Mouse (Mus musculus) frontal cortex, adult 2 months (tissue): ENCODE results near the gene Hira. TPM values are rescaled to one million over a fixed set of nuclear protein-coding genes. Genes with fewer than 3 reads are reported as not detected.
"Not testable (repeated sequence)": the region's sequence is repeated elsewhere in the genome, so short reads cannot be mapped to it uniquely, and the experiment has no call there.

Source experiments
- DNase-seq, 2 experiments: peaks; one replicate each; pipeline ENCODE4 v3.0.0; 2022; ENCODE audit warnings: low spot score in 1 of 2; ENCODE audit errors: extremely low spot score in 1 of 2
- polyA plus RNA-seq: library from polyadenylated mRNA; depleted of rRNA; stranded (reverse); fragments of >200 nt; gene quantifications from 2 replicates; pipeline ENCODE4 v1.2.3, GENCODE M21; 2012

The Hira gene
- polyA plus RNA-seq, 1 experiment = 70.1 TPM

DNA sequence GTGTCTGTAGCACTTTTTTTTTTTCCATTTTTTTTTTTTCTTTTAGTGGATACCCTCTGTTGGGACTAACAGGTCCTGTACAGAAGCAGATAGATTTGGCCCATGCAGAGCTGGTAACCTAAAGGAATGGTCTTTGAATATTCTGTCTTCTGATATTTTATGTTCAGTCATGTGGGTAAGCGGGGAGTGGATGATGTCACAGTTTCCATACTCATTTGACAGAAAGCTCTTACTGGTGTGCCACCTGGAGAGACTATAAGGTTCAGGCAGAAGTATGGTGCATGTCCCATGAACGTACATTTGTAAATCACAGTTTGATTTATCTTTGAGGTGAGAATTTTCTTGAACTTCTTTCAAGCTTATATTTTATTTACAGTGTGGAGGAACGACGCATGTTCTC is 39.2 kb downstream of the Hira start:
- DNase-seq = no peak

DNA sequence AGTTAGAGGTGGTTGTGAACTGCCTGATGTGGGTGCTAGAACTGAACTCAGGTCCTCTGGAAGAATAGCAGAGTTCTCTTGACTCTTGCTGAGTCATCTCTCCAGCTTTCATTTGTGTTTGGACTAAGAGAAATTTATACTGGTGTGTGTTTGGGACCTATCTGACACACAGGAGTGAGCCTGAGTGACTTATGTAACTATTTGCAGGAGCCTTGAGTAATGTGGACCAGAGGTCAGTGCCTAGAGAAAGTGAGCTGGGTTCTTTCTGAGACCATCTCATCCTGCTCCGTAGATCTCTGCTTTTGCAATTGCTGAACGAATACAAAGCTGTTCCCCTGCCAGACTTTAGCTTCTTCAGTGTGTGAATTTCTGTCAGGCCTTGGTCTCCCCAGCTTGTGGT is 44.9 kb downstream of the Hira start:
- DNase-seq = no peak

DNA sequence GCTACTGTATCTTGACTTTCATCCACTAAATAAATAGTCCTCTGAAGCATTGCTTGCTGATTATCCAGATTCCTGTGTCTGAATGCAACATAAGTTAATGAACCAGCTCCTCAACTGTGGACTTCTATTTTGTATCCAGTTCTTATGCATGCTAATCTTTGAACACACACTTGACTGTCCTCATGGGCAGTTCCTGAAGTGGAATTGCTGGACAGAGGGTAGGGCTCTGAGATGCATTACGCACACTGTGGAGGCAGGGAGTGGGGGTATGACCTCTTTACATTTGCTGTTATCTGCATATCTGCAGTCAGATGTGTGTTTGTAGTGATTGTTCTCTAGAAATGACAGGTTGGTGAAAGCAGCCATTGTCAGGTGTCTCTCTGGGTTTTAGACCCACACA is 51.1 kb downstream of the Hira start:
- no peak for DNase-seq

DNA sequence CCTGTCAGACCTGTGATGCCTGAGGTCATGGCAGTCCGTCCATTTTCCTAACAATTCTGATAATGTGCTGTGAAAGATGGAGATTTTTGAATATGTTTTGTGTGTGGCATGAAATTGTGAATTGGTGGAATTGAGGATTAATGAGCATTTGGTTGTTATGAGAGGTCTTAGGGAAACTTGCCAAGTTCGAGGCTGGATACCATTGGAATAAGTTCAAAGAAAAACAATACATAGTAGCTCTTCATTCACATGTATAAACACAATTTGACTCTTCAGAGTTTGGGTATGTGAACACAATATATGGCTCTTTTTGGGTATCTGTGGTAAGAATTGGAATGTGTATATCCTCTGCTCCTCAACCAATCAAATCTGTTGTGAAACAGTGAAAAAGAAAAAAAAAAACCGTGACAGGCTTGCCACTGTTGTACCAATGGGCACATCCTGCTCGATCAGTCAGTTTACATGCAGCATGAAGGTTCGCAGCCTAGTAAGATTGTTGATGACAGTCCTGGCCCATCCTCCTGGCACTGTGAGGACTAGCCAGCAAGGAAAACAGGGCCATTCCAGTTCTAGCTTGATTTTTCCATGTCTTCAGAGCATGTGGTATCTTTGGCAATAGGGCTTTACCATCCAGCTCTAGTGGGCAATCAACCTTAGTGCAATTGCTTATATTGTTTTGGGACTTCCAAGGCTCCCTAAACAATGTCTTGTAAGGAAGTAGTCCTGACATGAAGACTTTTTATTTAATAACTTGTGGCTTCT is 61.7 kb downstream of the Hira start:
- DNase-seq = no peak

DNA sequence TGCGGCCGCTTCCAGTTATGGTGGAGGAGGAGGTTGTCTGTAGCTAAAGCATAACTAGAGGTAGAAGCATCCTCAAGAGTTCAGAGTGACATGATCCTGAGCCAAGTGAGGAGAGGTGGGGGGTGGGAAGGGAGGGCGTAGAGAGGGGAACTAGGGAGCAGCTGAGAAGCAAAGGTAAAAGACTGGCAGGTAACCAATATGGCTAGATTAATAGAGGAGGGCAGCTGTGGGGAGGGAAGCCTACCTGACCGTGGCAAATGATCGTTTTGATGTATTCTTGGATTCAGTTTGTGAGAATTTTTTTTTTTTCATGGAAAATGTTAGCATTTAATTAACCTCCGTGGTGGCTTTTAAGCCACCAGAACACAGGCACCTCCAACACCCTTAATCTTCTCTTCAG is 67.1 kb downstream of the Hira start:
- no peak for DNase-seq

DNA sequence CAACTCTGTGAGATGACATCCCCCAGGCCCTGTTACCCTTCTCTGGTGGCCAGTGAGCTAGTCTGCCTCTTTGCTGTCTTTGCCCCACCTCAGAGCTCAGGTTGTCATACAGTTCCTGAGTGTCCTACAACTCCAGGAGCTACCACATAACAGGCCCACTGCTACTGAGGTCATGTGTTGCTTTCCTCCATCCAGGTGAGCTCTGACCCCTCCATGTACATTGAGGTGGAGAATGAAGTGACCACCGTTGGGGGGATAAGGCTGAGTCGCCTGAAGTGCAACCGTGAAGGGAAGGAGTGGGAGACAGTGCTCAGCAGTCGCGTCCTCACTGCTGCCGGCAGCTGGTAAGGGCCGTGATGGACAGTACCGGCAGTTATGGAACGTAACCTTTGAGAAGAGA is 72.1 kb downstream of the Hira start:
- no peak for DNase-seq

DNA sequence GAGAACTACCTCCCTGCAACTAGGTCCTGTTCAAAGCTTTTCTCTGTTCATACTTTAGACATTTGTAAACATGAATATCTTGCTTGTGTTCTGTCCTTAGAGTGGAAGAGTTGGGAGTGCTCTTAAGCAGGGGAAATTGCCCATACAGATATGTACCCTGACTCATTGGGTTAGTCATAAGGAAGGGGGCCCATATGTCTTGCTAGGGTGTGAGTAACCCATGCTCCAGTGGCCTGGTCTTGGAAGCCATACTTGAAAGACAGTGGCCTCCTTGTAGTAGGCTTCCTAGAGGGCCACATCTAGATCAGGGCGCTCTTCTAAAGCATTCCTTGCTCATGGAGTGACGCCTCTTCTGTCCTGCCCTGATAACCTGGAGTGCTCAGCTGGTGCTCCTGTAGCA is 73.5 kb downstream of the Hira start:
- no peak for DNase-seq

DNA sequence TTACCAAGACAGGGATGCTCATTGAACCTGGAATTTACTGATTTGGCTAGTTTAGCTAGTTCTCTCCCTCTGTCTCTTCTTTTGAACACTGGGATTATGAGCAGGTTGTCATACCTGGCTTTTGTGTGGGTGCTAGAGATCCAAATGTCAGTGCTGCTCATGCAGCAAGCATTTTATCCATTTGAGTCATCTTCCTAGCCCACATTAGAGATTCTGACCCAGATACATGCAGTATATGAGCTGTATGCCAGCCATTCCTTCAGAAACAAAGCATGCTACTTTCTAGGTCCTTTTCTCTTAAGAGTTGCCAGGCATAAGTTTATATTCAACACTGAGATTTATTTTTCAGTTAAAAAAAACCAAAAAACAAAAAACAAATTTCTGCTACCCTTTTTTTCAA is 76.0 kb downstream of the Hira start:
- DNase-seq = peak in 1 of 2 experiments; percentile 9

DNA sequence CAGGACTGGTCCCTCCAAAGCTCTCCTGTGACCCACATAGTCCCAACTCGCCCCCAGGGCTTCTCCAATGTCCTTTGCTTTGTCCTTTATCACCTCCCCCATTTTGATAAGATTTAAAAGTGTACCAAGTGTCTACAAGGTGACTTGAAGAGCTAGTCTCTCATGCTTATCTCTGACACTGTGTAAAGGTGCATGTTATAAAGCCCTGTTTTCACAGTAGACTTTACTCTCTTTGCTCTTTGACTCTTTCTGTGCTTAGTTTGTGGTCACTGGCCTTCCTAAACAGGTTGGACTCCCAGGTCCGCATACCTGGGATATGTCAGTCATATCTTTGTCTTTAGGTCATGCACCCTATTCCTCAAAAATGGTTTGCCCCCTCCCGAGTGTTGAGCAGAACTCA is 78.2 kb downstream of the Hira start:
- DNase-seq = no peak

DNA sequence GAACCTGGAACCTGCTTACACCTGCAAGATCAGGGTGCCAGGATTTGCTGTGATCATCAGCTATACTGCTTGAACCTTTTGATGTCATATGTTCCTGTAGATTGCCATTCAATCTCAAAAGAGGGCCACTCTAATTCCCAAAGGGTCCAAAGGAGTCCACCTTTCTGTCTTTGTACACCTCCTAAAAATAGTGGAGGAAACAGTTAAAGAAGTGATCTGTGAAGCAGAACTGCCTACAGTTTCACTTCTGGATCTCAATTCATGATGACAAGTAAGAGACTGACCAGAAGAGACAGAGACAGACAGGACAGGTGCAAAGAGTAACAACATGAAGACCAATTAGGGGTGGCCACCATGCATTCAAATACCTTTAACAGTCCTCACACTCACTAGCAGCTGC is 86.6 kb downstream of the Hira start:
- no peak for DNase-seq

DNA sequence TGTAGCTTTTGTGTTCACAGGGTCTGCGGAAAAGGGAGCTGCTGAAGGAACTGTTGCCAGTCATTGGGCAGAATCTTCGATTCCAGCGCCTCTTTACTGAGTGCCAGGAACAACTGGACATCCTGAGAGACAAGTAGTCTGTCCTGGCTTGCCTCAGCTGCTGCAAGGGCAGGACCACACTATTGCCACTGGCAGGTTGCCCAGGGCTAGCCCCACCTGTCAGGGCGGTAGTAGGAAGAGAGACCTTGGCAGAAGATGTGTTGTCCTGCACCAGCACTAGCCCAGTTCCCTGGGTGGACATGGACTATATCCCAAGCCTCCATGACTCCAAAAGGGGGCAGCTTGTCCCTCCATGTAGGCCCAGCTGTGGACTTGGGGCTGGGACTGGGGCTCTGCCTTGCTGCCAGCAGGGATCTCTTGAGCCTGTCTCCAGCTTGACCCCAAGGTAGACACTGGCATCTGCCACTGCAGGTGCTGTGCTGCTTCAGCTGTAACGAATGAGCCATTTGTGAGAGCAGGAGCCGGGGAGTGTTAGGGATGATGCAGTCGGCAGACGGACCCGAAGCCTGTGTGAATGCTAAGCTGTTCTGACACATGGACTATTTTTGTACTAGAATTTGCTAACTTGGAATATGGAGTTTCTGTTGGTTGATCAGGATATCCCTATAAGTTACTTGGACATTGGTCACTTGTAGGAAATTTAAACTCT is 92.7 kb downstream of the Hira start:
- DNase-seq = peak in 1 of 2 experiments; percentile 10

DNA sequence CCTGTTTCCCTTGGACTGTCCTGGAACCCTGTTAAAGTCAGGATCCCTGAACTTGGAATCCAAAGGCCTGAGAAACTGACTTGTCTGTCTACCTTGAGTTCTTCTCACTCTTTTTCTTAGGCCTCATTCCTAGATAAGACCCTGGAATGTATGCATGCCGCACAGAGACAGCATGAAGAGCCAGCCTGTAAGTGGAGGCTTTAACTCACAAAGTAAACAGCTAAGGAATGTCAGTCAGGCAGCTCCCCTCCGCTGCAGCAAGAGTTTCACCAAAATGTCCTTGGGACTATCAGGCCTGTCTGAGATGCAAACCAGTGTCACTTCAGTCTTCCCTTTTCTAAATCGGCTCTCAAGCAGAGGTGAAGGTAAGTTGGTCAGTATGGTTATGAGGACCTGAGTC is 94.0 kb downstream of the Hira start:
- DNase-seq = no peak

DNA sequence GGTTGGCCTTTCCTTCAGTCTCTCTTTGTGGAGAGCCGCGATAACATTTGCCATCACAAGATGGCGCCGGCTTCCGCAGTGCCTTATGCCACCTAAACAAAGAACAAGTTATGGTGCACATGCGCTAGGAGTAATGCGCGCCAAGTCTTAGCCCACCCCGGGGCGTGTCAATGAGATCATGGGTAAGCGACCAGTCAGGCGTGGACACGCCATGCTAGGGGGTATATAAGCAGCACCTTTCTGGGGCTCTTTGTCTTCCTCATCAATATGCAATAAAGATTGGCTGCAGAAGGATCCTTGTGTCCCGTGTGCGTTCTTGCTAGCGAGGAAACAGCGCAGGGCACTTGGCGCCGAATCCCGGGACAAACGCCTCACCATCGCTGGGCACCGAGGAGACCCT is 98.8 kb downstream of the Hira start:
- DNase-seq = not testable (repeated sequence)

DNA sequence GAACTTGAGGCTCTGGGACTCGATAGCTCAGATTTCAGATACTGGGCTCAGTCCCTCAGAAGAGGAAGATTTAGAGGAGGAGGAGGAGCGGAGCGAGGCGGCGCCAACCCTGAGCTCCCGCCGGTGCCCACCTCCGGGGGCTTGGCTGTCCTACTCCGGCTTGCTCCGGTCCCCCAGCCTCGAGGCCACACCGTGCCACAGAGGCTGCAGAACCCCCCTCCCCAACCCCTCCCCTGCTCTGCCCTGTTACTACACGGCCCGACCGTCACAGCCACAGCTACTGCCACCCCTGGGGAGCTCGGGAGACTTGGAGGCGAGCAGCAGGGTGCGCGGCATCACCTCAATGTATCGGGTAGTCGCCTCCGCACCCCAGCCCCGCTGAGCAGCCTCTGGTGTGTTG is 99.5 kb downstream of the Hira start:
- DNase-seq = no peak

DNA sequence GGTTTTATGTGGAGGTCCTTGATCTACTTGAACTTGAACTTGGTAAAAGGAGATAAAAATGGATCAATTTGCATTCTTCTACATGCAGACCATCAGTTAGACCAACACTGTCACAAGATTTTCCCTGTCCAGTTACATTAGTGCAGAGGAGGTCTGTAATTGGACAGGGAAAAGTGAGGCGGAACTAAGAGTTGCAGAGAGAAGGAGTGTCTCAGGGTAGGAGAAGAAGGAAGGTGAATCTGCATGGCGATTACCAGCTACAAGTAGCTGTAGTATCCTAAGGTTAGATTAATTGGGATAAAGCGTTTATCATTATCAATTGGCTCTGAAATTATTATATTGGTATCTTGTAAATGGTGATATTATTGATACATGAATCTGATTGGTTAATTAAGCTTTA is 109.5 kb downstream of the Hira start:
- no peak for DNase-seq

DNA sequence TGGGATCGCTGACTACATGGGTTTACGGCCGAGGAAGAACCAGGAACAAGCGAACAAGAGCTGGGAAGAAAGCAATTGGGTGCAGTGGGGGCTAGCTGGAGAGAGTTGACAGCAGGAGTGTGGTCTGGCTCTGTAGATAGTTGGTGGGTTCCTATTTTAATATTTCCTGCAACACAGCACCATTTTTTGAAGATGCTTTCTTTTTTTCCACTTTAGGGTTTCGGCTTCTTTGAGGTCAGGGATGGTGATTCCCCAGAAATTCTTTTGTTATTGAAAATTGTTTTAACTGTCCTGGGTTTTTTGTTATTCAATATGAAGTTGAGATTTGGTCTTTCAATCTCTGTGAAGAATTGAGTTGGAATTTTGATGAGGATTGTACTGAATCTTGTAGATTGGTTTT is 110.0 kb downstream of the Hira start:
- no peak for DNase-seq

DNA sequence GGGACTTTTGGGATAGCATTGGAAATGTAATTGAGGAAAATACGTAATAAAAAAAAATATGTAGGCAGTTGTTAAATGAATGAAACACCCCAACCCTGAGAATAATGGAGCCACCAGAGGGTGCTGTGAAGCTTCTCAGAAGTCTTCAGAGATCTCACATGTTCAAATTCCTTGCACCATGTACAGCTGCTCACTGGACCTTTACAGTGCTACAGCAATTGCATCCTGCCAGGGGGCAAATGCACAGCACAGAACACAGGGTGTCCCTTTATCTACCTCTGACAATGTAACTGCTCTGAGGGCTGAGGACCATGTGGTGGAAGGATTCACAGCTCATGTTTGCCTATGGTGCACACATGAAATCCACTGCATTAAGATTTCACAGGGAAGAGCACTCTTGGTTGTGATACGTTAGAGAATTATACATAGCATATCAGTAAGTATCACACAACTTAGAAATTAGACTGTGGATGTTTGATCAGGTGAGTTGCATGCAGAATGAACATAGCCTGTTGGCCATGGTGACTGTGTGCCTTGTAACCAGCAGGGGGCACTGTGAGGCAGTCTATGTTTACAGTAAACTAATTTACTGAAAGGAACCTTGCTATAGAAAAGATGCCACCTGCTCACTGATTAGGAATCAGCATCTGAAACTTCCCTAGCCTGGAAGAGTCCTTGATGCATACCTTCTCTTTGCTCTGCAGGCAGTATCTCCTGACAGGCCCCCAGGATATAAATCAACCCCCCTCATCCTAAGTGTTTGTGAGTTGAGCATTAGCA is 126.0 kb downstream of the Hira start:
- not testable (repeated sequence) for DNase-seq

DNA sequence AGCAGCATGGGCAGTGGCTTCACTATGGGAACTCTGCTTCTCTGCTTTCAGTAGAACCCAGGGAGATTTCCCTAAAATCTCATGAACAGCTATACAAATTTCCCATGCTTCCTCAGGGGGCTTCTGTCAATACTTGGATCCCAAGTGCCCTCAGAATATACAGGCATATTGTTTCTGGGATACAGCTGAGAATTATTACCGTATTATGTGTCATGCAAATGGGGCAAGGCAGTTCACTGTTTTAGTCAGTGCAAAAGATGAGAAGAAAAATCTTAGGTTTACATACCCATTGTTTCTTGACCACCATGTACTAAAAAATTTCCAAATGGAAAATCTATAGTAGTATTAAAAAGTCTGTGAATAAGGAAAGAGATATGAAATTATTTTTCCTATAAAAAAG is 126.9 kb downstream of the Hira start:
- no peak for DNase-seq

DNA sequence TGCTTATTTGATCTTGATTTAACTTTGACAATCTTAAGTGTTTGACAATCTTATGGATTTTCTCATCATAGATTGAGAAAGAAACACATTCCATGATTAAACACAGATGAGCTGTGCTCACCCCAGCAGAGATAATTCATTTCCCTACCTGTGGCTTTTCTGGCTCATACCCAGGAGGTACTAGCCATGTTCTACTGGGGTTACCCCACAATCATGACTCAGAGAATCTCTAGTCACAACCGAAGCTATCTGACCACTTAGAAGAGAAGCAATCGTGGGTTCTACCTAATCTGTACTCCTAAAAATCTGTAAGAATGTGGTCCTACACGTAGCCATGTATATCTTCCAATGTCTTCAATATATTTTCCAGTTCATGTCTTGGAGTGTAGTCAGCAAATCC is 128.5 kb downstream of the Hira start:
- DNase-seq = no peak

DNA sequence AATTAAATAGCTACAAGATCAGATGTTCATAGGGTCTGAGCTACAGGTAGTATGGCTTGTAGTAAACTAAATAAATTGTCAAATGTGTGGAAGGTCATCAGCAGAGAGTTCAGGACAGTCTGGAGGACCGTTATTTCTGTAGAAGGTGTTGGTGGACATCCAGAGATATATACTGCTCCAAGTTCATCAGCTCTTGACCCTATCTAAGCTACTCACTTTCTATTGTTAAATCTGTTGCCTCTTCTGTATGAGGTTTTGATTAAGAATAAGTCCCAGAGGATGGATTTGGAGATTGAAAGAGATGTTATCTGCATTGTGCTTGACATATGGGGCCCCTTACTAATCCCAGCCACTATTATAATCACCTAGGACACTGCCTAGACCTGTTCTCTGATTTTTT is 129.9 kb downstream of the Hira start:
- DNase-seq = no peak

DNA sequence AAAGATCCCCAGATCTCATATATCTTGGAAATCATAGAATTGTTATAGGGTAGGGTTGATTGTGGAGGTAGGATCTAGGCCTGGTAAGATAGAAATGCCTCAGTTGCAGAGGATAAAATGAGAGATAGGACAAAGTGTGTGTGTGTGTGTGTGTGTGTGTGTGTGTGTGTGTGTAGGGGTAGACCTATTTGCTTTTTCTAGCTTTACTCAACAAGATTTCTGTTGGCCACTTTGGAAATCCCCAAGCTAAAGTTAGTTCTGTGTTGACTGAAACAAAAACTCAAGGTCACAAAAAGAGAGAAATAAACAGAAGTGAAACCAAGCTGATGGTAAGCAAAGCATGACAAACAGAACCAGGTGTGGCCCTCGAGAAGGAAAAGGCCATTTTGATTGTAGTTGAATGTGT is 130.4 kb downstream of the Hira start:
- DNase-seq = not testable (repeated sequence)

DNA sequence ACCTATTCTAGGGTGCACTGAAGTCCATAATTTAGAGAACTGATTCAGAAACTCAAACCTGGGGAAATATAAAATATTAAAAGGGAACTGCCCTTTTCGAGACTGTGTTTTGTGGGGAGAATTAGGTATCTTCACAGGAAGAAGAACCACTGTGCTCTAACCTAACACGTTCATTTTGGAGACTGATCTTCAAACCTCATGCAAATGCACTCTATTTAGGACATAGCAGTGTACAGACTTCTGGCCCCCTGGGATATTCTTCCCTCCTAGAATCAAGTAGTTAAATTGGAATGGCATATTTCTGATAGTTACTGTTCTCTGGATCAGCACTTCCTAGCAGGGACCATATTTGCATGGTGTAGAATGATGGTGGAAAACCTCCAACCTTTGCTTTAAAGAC is 133.9 kb downstream of the Hira start:
- DNase-seq = no peak
